Mouse (Mus musculus) hindbrain, embryonic 14.5 days (tissue): Measurements from ENCODE around the gene D8Ertd738e. TPM values are rescaled to one million over a fixed set of nuclear protein-coding genes. Genes with fewer than 3 reads are reported as not detected.
A peak's percentile ranks its signal among the peaks of the same experiment; 100 is the strongest.

ENCODE experiments used
- ATAC-seq: fragments of 200-750 bp; cut with Nextera tagmentation; 2 replicates; pipeline ENCODE4 v1.8.0; 2017; ENCODE audit warnings: moderate number of reproducible peaks, mild to moderate bottlenecking, moderate TSS enrichment, moderate library complexity; ENCODE audit not compliant: low FRiP score
- DNase-seq: peaks from one replicate; pipeline ENCODE4 v3.0.0-alpha.2; 2015; ENCODE audit warnings: low spot score
- H3K27ac ChIP-seq: fragments of 300-500 bp; sonication (generic); 2 replicates; pipeline ENCODE4 v1.5.1; 2014; ENCODE audit warnings: mild to moderate bottlenecking, moderate library complexity
- H3K27me3 ChIP-seq: fragments of 300-500 bp; sonication (generic); 2 replicates; pipeline ENCODE4 v1.6.1; 2014; ENCODE audit warnings: mild to moderate bottlenecking, low read length, mixed read lengths; ENCODE audit not compliant: control insufficient read depth, insufficient read depth
- H3K36me3 ChIP-seq: fragments of 300-500 bp; sonication (generic); replicated peaks from 2 replicates; pipeline ENCODE4 v1.6.1; 2014; ENCODE audit not compliant: control insufficient read depth, insufficient read depth
- H3K4me1 ChIP-seq: fragments of 300-500 bp; sonication (generic); replicated peaks from 2 replicates; pipeline ENCODE4 v1.6.1; 2014; ENCODE audit warnings: antibody characterized with exemption, low read length, mixed read lengths; ENCODE audit not compliant: control insufficient read depth, insufficient read depth
- H3K4me2 ChIP-seq: fragments of 300-500 bp; sonication (generic); replicated peaks from 2 replicates; pipeline ENCODE4 v1.6.1; 2014; ENCODE audit warnings: mild to moderate bottlenecking, moderate library complexity
- H3K4me3 ChIP-seq: fragments of 300-500 bp; sonication (generic); replicated peaks from 2 replicates; pipeline ENCODE4 v1.5.1; 2014; ENCODE audit warnings: mild to moderate bottlenecking, low read length
- H3K9ac ChIP-seq: fragments of 300-500 bp; sonication (generic); 2 replicates; pipeline ENCODE4 v1.6.1; 2014
- H3K9me3 ChIP-seq: fragments of 300-500 bp; sonication (generic); 2 replicates; pipeline ENCODE4 v1.6.1; 2016; ENCODE audit warnings: low read length; ENCODE audit not compliant: control insufficient read depth
- WGBS: fragments of 180-500 bp; shearing (Covaris S2); extraction: QIAGEN DNeasy Blood & Tissue Kit; methylation state at CpG from one replicate; pipeline ENCODE4 v1.1.7; 2014; 5-methylcytosine and 5-hydroxymethylcytosine counted together
- polyA plus RNA-seq: library from polyadenylated mRNA; unstranded; fragments of >200 nt; fragmentation: Nextera tagmentation; extraction: Ambion mirVana; gene quantifications from 2 replicates; pipeline ENCODE4 v1.2.1, GENCODE M21; 2014

D8Ertd738e gene
- polyA plus RNA-seq, 1 experiment from 2014 or later, result 296 TPM

DNA sequence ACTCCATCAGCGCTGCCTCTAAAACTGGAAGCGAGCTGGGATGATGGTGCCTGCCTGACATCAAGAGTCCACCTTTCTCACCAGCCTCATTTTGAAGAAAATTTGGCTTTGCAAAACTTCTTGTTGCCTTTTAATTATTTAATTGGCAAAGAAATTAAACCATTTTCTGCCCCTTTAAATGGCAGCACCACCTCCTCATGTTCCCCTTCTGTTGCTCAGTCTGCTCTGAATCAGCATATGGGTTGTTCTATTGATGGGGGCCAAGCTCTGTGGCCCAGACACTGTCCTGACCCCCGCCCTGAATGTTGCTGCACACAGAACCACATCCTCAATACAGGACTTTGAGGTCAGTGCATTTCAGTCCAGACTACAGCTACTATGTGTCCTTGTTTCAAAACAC lies 24.4 kb upstream of the D8Ertd738e start:
- no peak for ATAC-seq

DNA sequence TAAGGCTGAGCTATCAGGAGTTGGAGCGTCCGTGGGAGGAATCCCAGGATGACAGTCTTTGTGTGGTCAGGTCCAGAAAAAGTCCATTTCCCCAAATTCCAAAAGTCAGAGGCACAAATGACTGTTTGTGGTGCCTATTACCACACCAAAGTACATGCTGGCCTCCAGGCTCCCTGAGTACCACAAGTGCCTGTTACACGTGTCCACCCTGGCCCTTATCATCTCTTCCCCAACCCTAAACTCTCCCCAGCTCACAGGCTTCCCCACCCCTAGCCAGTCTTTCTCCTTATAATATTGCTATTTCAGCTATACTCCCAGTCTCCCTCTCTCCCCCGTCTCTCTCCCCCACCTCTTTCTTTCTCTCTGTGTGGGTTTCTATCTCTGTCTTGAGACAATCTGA lies 22.8 kb upstream of the D8Ertd738e start:
- Histone ChIP-seq H3K9ac (no peak overlapping the region), H3K9me3 (no peaks in the 10 kb centered on the region), H3K27me3 (no peaks in the 10 kb centered on the region), H3K4me3 (no peak overlapping the region), H3K27ac (no peak overlapping the region), H3K36me3 (0 out of 2 replicates have a peak, but pooled peaks cover 2% of the 10 kb centered on the region), H3K4me2 (no peak overlapping the region), H3K4me1 (peaks cover 10% of the 10 kb centered on the region)
- no peak for DNase-seq
- no peak for ATAC-seq
- 91% methylated on average over 4 of the region's 4 CpGs for WGBS

More for the DNA sequence above, 24.4 kb upstream of the D8Ertd738e start:
- no peak overlapping the region for H3K27ac ChIP-seq
- H3K4me1 ChIP-seq, result peaks cover 10% of the 10 kb centered on the region
- no peaks in the 10 kb centered on the region for H3K27me3 ChIP-seq
- no peak overlapping the region for H3K4me2 ChIP-seq
- no peak overlapping the region for H3K9ac ChIP-seq
- DNase-seq, result no peak
- H3K36me3 ChIP-seq, result no peaks in the 10 kb centered on the region
- H3K4me3 ChIP-seq, result no peak overlapping the region
- WGBS, result 84% methylated on average over 3 of the region's 3 CpGs
- H3K9me3 ChIP-seq, result no peaks in the 10 kb centered on the region

DNA sequence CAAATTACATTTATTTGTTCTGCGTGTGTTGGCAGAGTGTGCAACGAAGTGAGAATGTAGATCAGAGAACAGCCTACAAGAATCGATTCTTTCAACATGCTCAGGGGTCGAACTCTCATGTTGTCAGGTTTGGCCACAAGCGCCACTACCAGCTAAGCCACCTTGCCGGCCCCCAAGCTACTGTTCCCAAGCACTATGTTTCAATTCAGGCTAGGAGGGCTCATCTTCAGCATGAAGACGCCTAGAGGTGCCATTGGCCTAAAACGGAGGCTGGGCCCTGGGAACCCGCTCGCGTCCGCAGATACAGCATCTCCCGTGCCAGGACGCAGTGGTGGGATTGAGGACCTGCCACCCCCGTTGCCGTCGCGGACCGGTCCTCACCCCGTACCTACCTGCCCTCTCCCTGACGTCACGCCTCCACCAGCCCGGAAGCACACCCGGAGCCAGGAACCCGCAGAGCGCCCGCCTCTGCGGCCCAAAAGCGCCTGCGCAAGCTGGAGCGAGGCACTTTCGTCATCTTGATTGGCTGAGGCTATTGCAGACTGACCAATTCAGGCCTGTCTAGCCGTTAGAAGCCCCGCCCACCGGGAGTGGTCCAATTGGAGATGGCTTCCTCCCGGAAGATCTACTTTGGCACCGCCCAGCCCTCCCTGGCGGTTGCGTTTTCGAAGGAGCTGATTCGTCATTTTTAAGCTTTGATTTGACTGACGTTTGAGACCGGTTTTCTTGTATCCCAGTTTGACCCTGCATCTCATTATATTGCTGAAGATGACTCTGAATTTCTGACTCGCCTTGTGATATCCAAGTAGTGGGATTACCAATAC lies 20.6 kb upstream of the D8Ertd738e start, which contains the start of gene Ccdc130:
TSS of gene Ccdc130 (minus strand) at position 431 of the 824 bp plus-strand sequence.
- Histone ChIP-seq H3K9me3 (no peaks in the 10 kb centered on the region), H3K9ac (peak within 1 kb of the TSS; percentile 93), H3K27me3 (no peaks in the 10 kb centered on the region), H3K27ac (peak within 1 kb of the TSS; percentile 88), H3K4me2 (peak within 1 kb of the TSS; percentile 94), H3K4me3 (peak within 1 kb of the TSS; percentile 87), H3K36me3 (peaks cover 23% of the 10 kb centered on the region), H3K4me1 (peaks cover 10% of the 10 kb centered on the region)
- DNase-seq (peak; percentile 100), ATAC-seq (peak; percentile 99)
- WGBS, result under 1% methylated on average over 44 of the region's 44 CpGs

DNA sequence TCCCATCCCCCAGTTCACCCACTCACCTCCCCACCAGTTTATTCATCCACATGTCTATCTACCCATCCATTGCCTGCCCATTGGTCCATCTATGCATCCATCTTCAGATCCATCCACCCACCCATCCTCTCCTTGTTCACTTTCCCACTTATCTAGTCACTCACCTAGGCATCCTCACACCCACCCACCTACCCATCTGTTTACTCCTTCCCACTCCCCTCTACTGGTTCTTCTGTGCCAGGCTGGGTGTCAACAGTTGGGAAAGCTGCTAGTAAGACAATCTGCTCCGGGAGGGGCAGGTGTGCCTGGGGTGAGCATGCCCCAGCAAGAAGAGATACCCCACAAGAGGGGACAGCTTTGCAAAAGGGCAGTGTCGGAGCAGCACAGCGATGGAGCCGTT lies 11.6 kb upstream of the D8Ertd738e start:
- Histone ChIP-seq H3K4me1 (peaks cover 15% of the 10 kb centered on the region), H3K9me3 (no peaks in the 10 kb centered on the region), H3K27ac (no peak overlapping the region), H3K4me2 (no peak overlapping the region), H3K4me3 (no peak overlapping the region), H3K9ac (no peak overlapping the region), H3K36me3 (peaks cover 80% of the 10 kb centered on the region), H3K27me3 (no peaks in the 10 kb centered on the region)
- DNase-seq, result no peak
- WGBS, result 93% methylated on average over 4 of the region's 4 CpGs
- ATAC-seq, result no peak

- under 1% methylated on average over 64 of the region's 64 CpGs for WGBS
- ATAC-seq, result peak; percentile 87
- H3K36me3 ChIP-seq, result peaks cover 73% of the 10 kb centered on the region
Measured at GRCm38 (mm10) chr8:84256822-84257610, 7.5 kb upstream of the D8Ertd738e start, which contains the start of gene Mri1. Gene Mri1 (minus strand): TSS chr8:84257326.

GRCm38 (mm10) chr8:84256458-84256821 lies 6.9 kb upstream of the D8Ertd738e start:
- peak overlapping the region; percentile 86 for H3K9ac ChIP-seq
- peaks cover 73% of the 10 kb centered on the region for H3K36me3 ChIP-seq
- ATAC-seq, result peak; percentile 13; the same call in 1 of the 2 replicates
- peak; percentile 57 for DNase-seq
- peak overlapping the region; percentile 96 for H3K4me2 ChIP-seq
- peak overlapping the region; percentile 81 for H3K4me3 ChIP-seq
- no peaks in the 10 kb centered on the region for H3K9me3 ChIP-seq
- peak overlapping the region; percentile 89 for H3K27ac ChIP-seq
- peaks cover 18% of the 10 kb centered on the region for H3K4me1 ChIP-seq
- no peaks in the 10 kb centered on the region for H3K27me3 ChIP-seq
- 13% methylated on average over 6 of the region's 6 CpGs for WGBS

More at GRCm38 (mm10) chr8:84256822-84257610, 7.5 kb upstream of the D8Ertd738e start, which contains the start of gene Mri1:
- H3K4me2 ChIP-seq, result peak within 1 kb of the TSS; percentile 96
- H3K27ac ChIP-seq, result peak within 1 kb of the TSS; percentile 89
- peaks cover 18% of the 10 kb centered on the region for H3K4me1 ChIP-seq
- peak; percentile 92 for DNase-seq
- no peaks in the 10 kb centered on the region for H3K27me3 ChIP-seq
- peak within 1 kb of the TSS; percentile 86 for H3K9ac ChIP-seq
- H3K4me3 ChIP-seq, result peak within 1 kb of the TSS; percentile 81
- H3K9me3 ChIP-seq, result no peaks in the 10 kb centered on the region

- Histone ChIP-seq H3K9me3 (no peaks in the 10 kb centered on the region), H3K27ac (peak overlapping the region; percentile 89; the same call in 1 of the 2 replicates), H3K4me1 (peaks cover 18% of the 10 kb centered on the region), H3K4me3 (peak overlapping the region; percentile 81), H3K27me3 (no peaks in the 10 kb centered on the region), H3K4me2 (peak overlapping the region; percentile 96), H3K36me3 (peaks cover 73% of the 10 kb centered on the region), H3K9ac (peak overlapping the region; percentile 86)
- 88% methylated on average over 3 of the region's 3 CpGs for WGBS
- DNase-seq (no peak), ATAC-seq (no peak)
Measured at GRCm38 (mm10) chr8:84255858-84256257, 6.3 kb upstream of the D8Ertd738e start.

DNA sequence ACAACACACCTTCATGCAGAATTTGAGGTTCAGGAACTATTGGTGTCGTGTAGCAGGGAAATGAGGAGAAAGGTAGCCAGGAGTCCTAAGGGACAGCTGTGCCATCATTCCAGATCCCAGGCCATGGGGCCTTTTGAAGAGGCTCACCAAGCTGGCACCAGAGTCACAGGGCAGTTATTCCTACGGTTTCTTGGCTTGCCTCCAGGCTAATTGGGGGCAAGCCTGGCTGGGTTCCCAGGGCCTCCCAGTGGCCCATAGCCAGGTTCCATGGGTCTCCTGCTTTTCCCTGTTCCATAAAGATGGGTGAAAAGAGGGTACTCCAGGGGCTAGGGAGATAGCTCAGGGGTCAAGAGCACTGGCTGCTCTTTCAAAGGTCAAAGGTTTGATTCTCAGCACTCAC lies 7.7 kb downstream of the D8Ertd738e start:
- no peak overlapping the region for H3K27ac ChIP-seq
- no peak for DNase-seq

GRCm38 (mm10) chr8:84241167-84241566 lies 8.4 kb downstream of the D8Ertd738e start:
- no peak for ATAC-seq
- Histone ChIP-seq H3K4me1 (peaks cover 8% of the 10 kb centered on the region), H3K36me3 (peaks cover 35% of the 10 kb centered on the region), H3K9ac (no peak overlapping the region), H3K4me3 (no peak overlapping the region), H3K27ac (no peak overlapping the region), H3K27me3 (no peaks in the 10 kb centered on the region), H3K4me2 (no peak overlapping the region), H3K9me3 (no peaks in the 10 kb centered on the region)
- WGBS, result 65% methylated on average over 6 of the region's 6 CpGs
- DNase-seq, result no peak

More for the DNA sequence above, 7.7 kb downstream of the D8Ertd738e start:
- Histone ChIP-seq H3K27me3 (no peaks in the 10 kb centered on the region), H3K4me2 (no peak overlapping the region), H3K9ac (no peak overlapping the region), H3K36me3 (peaks cover 42% of the 10 kb centered on the region), H3K9me3 (no peaks in the 10 kb centered on the region), H3K4me1 (peaks cover 7% of the 10 kb centered on the region), H3K4me3 (no peak overlapping the region)
- ATAC-seq, result no peak
- 67% methylated on average over 2 of the region's 2 CpGs for WGBS
